Mouse (Mus musculus): ENCODE measurements around the gene Chchd3. TPM values are rescaled to one million over a fixed set of nuclear protein-coding genes. Genes with fewer than 3 reads are reported as not detected.

Gene Chchd3
- polyA plus RNA-seq, 1 experiment from 2014 or later: 113 TPM

GRCm38 (mm10) chr6:32955481-32955880 is 104.6 kb downstream of the Chchd3 start:
- Histone ChIP-seq H3K4me2 (ENCODE audit: low read depth, low read length) (no peak overlapping the region), H3K9me3 (replicated peaks; ENCODE audit: control insufficient read depth, low read length) (no peaks in the 10 kb centered on the region), H3K9ac (ENCODE audit: low read length) (no peak overlapping the region), H3K4me1 (ENCODE audit: control insufficient read depth, insufficient read depth, low read length) (no peaks in the 10 kb centered on the region), H3K27ac (ENCODE audit: low read length) (no peak overlapping the region), H3K4me3 (replicated peaks; ENCODE audit: low read length) (no peak overlapping the region), H3K27me3 (ENCODE audit: control insufficient read depth, insufficient read depth, low read length) (no peaks in the 10 kb centered on the region), H3K36me3 (ENCODE audit: control insufficient read depth, insufficient read depth, low read length) (no peaks in the 10 kb centered on the region)
- WGBS: 85% methylated on average over 3 of the region's 3 CpGs
- no peak for ATAC-seq (ENCODE audit: insufficient read depth, low FRiP score)

- Histone ChIP-seq H3K9me3 (replicated peaks; ENCODE audit: control insufficient read depth, low read length) (no peaks in the 10 kb centered on the region), H3K36me3 (ENCODE audit: control insufficient read depth, insufficient read depth, low read length) (no peaks in the 10 kb centered on the region), H3K9ac (ENCODE audit: low read length) (no peak overlapping the region), H3K4me3 (replicated peaks; ENCODE audit: low read length) (no peak overlapping the region), H3K27me3 (ENCODE audit: control insufficient read depth, insufficient read depth, low read length) (no peaks in the 10 kb centered on the region), H3K4me2 (ENCODE audit: low read depth, low read length) (no peak overlapping the region), H3K27ac (ENCODE audit: low read length) (no peak overlapping the region), H3K4me1 (ENCODE audit: control insufficient read depth, insufficient read depth, low read length) (no peaks in the 10 kb centered on the region)
- ATAC-seq (ENCODE audit: insufficient read depth, low FRiP score): no peak
- 80% methylated on average over 4 of the region's 4 CpGs for WGBS
These were observed 109.1 kb downstream of the Chchd3 start for GRCm38 (mm10) chr6:32950973-32951372.

- WGBS: 88% methylated on average over 3 of the region's 3 CpGs
- ATAC-seq (ENCODE audit: insufficient read depth, low FRiP score): no peak
- no peaks in the 10 kb centered on the region for H3K9me3 ChIP-seq (replicated peaks; ENCODE audit: control insufficient read depth, low read length)
These were observed 110.4 kb downstream of the Chchd3 start for GRCm38 (mm10) chr6:32949702-32950101.

DNA sequence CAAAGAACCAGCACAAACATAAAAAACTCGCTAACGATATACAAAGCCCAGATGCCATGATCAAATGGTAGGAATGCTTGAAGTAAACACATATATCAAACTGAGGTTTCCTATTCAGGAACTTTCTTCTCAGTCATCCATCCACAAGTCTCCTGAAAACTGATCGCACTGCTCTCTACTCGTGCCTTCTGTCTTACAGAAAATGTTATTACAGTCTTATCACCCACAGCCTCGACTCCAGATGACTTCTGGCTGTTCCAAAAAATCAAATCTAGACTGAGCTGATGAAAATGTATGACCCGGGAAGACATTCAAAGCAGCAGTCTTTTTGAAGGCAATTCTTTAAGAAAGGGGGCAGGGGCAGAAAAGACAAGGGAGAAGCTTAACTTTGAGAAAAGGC is 112.8 kb downstream of the Chchd3 start:
- 38% methylated on average over 6 of the region's 6 CpGs for WGBS
- H3K9ac ChIP-seq (ENCODE audit: low read length): no peak overlapping the region
- no peaks in the 10 kb centered on the region for H3K4me1 ChIP-seq (ENCODE audit: control insufficient read depth, insufficient read depth, low read length)
- no peak overlapping the region for H3K4me3 ChIP-seq (replicated peaks; ENCODE audit: low read length)
- no peak for ATAC-seq (ENCODE audit: insufficient read depth, low FRiP score)
- H3K27ac ChIP-seq (ENCODE audit: low read length): no peak overlapping the region
- H3K36me3 ChIP-seq (ENCODE audit: control insufficient read depth, insufficient read depth, low read length): no peaks in the 10 kb centered on the region
- H3K9me3 ChIP-seq (replicated peaks; ENCODE audit: control insufficient read depth, low read length): no peaks in the 10 kb centered on the region
- no peak overlapping the region for H3K4me2 ChIP-seq (ENCODE audit: low read depth, low read length)
- no peaks in the 10 kb centered on the region for H3K27me3 ChIP-seq (ENCODE audit: control insufficient read depth, insufficient read depth, low read length)

More at GRCm38 (mm10) chr6:32949702-32950101, 110.4 kb downstream of the Chchd3 start:
- H3K36me3 ChIP-seq (ENCODE audit: control insufficient read depth, insufficient read depth, low read length): no peaks in the 10 kb centered on the region
- no peak overlapping the region for H3K4me3 ChIP-seq (replicated peaks; ENCODE audit: low read length)
- H3K4me1 ChIP-seq (ENCODE audit: control insufficient read depth, insufficient read depth, low read length): no peaks in the 10 kb centered on the region
- no peak overlapping the region for H3K9ac ChIP-seq (ENCODE audit: low read length)
- no peak overlapping the region for H3K27ac ChIP-seq (ENCODE audit: low read length)
- no peaks in the 10 kb centered on the region for H3K27me3 ChIP-seq (ENCODE audit: control insufficient read depth, insufficient read depth, low read length)
- H3K4me2 ChIP-seq (ENCODE audit: low read depth, low read length): no peak overlapping the region

- no peaks in the 10 kb centered on the region for H3K9me3 ChIP-seq (replicated peaks; ENCODE audit: control insufficient read depth, low read length)
- H3K4me2 ChIP-seq (ENCODE audit: low read depth, low read length): no peak overlapping the region
- WGBS: 77% methylated on average over 1 of the region's 1 CpGs
- no peaks in the 10 kb centered on the region for H3K36me3 ChIP-seq (ENCODE audit: control insufficient read depth, insufficient read depth, low read length)
- no peak overlapping the region for H3K4me3 ChIP-seq (replicated peaks; ENCODE audit: low read length)
- no peak overlapping the region for H3K27ac ChIP-seq (ENCODE audit: low read length)
- no peaks in the 10 kb centered on the region; the same call in 1 of the 2 replicates for H3K4me1 ChIP-seq (ENCODE audit: control insufficient read depth, insufficient read depth, low read length)
- no peak overlapping the region for H3K9ac ChIP-seq (ENCODE audit: low read length)
- H3K27me3 ChIP-seq (ENCODE audit: control insufficient read depth, insufficient read depth, low read length): no peaks in the 10 kb centered on the region
- no peak for ATAC-seq (ENCODE audit: insufficient read depth, low FRiP score)
These were observed 115.1 kb downstream of the Chchd3 start for GRCm38 (mm10) chr6:32944956-32945355.

- Histone ChIP-seq H3K4me3 (replicated peaks; ENCODE audit: low read length) (no peak overlapping the region), H3K27ac (ENCODE audit: low read length) (no peak overlapping the region), H3K27me3 (ENCODE audit: control insufficient read depth, insufficient read depth, low read length) (no peaks in the 10 kb centered on the region), H3K36me3 (ENCODE audit: control insufficient read depth, insufficient read depth, low read length) (no peaks in the 10 kb centered on the region), H3K4me1 (ENCODE audit: control insufficient read depth, insufficient read depth, low read length) (no peaks in the 10 kb centered on the region; the same call in 1 of the 2 replicates), H3K9ac (ENCODE audit: low read length) (no peak overlapping the region), H3K9me3 (replicated peaks; ENCODE audit: control insufficient read depth, low read length) (no peaks in the 10 kb centered on the region), H3K4me2 (ENCODE audit: low read depth, low read length) (no peak overlapping the region)
- no peak for ATAC-seq (ENCODE audit: insufficient read depth, low FRiP score)
- WGBS: 89% methylated on average over 4 of the region's 4 CpGs
These were observed 116.4 kb downstream of the Chchd3 start for GRCm38 (mm10) chr6:32943651-32944050.

DNA sequence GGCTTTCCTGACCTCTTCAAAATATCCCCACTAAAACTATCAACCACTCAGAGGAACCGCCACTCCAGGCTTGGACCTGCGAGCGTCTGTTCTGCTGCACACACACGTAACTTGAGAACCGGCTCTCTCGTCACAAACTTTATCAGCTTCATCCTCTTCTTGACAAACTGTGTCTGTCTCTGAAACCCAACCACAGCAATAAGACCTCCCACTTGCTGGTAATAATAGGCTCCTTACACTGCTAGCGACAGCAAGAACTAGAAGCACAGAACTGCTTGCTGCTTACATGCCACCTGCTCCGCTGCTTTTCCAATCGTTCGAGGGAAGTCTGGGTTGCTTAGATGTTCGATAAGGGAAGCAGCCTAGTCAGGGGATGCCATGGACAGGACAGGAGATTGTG is 119.8 kb downstream of the Chchd3 start:
- Histone ChIP-seq H3K27me3 (ENCODE audit: control insufficient read depth, insufficient read depth, low read length) (no peaks in the 10 kb centered on the region), H3K9me3 (replicated peaks; ENCODE audit: control insufficient read depth, low read length) (no peaks in the 10 kb centered on the region), H3K36me3 (ENCODE audit: control insufficient read depth, insufficient read depth, low read length) (no peaks in the 10 kb centered on the region), H3K4me2 (ENCODE audit: low read depth, low read length) (no peak overlapping the region), H3K9ac (ENCODE audit: low read length) (no peak overlapping the region), H3K4me1 (ENCODE audit: control insufficient read depth, insufficient read depth, low read length) (no peaks in the 10 kb centered on the region; the same call in 1 of the 2 replicates), H3K27ac (ENCODE audit: low read length) (no peak overlapping the region), H3K4me3 (replicated peaks; ENCODE audit: low read length) (no peak overlapping the region)
- 51% methylated on average over 11 of the region's 11 CpGs for WGBS
- ATAC-seq (ENCODE audit: insufficient read depth, low FRiP score): no peak

GRCm38 (mm10) chr6:32937643-32938042 is 122.4 kb downstream of the Chchd3 start:
- 74% methylated on average over 1 of the region's 1 CpGs for WGBS
- no peaks in the 10 kb centered on the region for H3K9me3 ChIP-seq (replicated peaks; ENCODE audit: control insufficient read depth, low read length)
- ATAC-seq (ENCODE audit: insufficient read depth, low FRiP score): no peak
- H3K36me3 ChIP-seq (ENCODE audit: control insufficient read depth, insufficient read depth, low read length): no peaks in the 10 kb centered on the region
- H3K27me3 ChIP-seq (ENCODE audit: control insufficient read depth, insufficient read depth, low read length): no peaks in the 10 kb centered on the region
- no peaks in the 10 kb centered on the region; the same call in 1 of the 2 replicates for H3K4me1 ChIP-seq (ENCODE audit: control insufficient read depth, insufficient read depth, low read length)
- H3K4me3 ChIP-seq (replicated peaks; ENCODE audit: low read length): no peak overlapping the region
- H3K27ac ChIP-seq (ENCODE audit: low read length): no peak overlapping the region
- no peak overlapping the region for H3K4me2 ChIP-seq (ENCODE audit: low read depth, low read length)
- H3K9ac ChIP-seq (ENCODE audit: low read length): no peak overlapping the region

GRCm38 (mm10) chr6:32936794-32937193 is 123.3 kb downstream of the Chchd3 start:
- 68% methylated on average over 3 of the region's 3 CpGs for WGBS
- Histone ChIP-seq H3K9me3 (replicated peaks; ENCODE audit: control insufficient read depth, low read length) (no peaks in the 10 kb centered on the region), H3K9ac (ENCODE audit: low read length) (no peak overlapping the region), H3K4me3 (replicated peaks; ENCODE audit: low read length) (no peak overlapping the region), H3K4me1 (ENCODE audit: control insufficient read depth, insufficient read depth, low read length) (no peaks in the 10 kb centered on the region; the same call in 1 of the 2 replicates), H3K27me3 (ENCODE audit: control insufficient read depth, insufficient read depth, low read length) (no peaks in the 10 kb centered on the region), H3K4me2 (ENCODE audit: low read depth, low read length) (no peak overlapping the region), H3K27ac (ENCODE audit: low read length) (no peak overlapping the region), H3K36me3 (ENCODE audit: control insufficient read depth, insufficient read depth, low read length) (no peaks in the 10 kb centered on the region)
- no peak for ATAC-seq (ENCODE audit: insufficient read depth, low FRiP score)

GRCm38 (mm10) chr6:32936365-32936764 is 123.7 kb downstream of the Chchd3 start:
- no peak overlapping the region for H3K4me3 ChIP-seq (replicated peaks; ENCODE audit: low read length)
- no peak for ATAC-seq (ENCODE audit: insufficient read depth, low FRiP score)
- WGBS: 50% methylated on average over 2 of the region's 2 CpGs
- no peaks in the 10 kb centered on the region; the same call in 1 of the 2 replicates for H3K4me1 ChIP-seq (ENCODE audit: control insufficient read depth, insufficient read depth, low read length)
- H3K9ac ChIP-seq (ENCODE audit: low read length): no peak overlapping the region
- no peaks in the 10 kb centered on the region for H3K9me3 ChIP-seq (replicated peaks; ENCODE audit: control insufficient read depth, low read length)
- no peaks in the 10 kb centered on the region for H3K27me3 ChIP-seq (ENCODE audit: control insufficient read depth, insufficient read depth, low read length)
- H3K27ac ChIP-seq (ENCODE audit: low read length): no peak overlapping the region
- H3K4me2 ChIP-seq (ENCODE audit: low read depth, low read length): no peak overlapping the region
- no peaks in the 10 kb centered on the region for H3K36me3 ChIP-seq (ENCODE audit: control insufficient read depth, insufficient read depth, low read length)
